Mouse (Mus musculus) testis, adult 2 months (tissue): ENCODE data around the gene Padi2.

Experiments
- CTCF ChIP-seq: fragments of 200-500 bp; IDR thresholded peaks from 2 replicates; pipeline ENCODE4 v1.5.1; 2012; ENCODE audit warnings: low read depth, mild to moderate bottlenecking, inconsistent platforms, low read length, moderate library complexity; ENCODE audit not compliant: control insufficient read depth, insufficient read depth, insufficient replicate concordance
- POLR2A ChIP-seq: fragments of 200-500 bp; IDR thresholded peaks from 2 replicates; pipeline ENCODE4 v1.6.1; 2012; ENCODE audit warnings: low read depth, mild to moderate bottlenecking, inconsistent platforms, low read length, moderate library complexity; ENCODE audit not compliant: control insufficient read depth

- no peak for TF ChIP-seq CTCF
- TF ChIP-seq POLR2A: no peak
Measured at GRCm38 (mm10) chr4:140909536-140909935, 3.4 kb downstream of the Padi2 start.
